Mouse (Mus musculus) layer of hippocampus, postnatal 10 days (tissue): ENCODE measurements at regions not wholly inside any gene's neighbourhood (a gene's known extent, or its start where the extent isn't known, plus 50 kb on each side); places are given as distances from the start of the nearest gene placed in this dataset.
"Not testable (repeated sequence)": the region's sequence is repeated elsewhere in the genome, so short reads cannot be mapped to it uniquely, and the experiment has no call there.

Experiments
- DNase-seq, 2 experiments: peaks; one replicate each; pipeline ENCODE4 v3.0.0; 2021; ENCODE audit warnings: low spot score in 2 of 2

DNA sequence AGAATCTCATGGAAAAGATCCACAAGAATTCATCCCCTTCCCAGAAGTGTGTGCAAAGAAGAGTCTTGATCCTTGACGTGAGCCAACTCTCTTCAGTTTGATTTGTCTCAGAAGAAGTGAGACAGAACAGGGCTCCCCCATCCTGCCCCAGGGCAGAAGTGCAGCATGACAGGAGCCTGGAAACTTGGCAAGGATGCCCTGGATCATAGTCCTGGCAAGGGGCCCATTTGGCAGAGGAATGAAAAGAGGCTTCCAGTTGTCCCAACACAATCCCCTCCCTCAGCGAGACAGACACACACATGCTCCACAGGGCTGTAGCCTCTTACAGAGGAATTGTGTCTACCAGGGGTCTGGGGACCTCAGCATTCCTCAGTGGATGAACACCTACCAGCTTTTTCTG lies 102.7 kb downstream of the Ptpn20 start:
- peak; percentile 72 to 76 for DNase-seq

- DNase-seq, result no peak
Measured at GRCm38 (mm10) chr14:33694224-33694623, 105.2 kb downstream of the Ptpn20 start.

- peak; percentile 86 to 90 for DNase-seq
Measured at GRCm38 (mm10) chr14:33695362-33695982, 106.5 kb downstream of the Ptpn20 start.

DNA sequence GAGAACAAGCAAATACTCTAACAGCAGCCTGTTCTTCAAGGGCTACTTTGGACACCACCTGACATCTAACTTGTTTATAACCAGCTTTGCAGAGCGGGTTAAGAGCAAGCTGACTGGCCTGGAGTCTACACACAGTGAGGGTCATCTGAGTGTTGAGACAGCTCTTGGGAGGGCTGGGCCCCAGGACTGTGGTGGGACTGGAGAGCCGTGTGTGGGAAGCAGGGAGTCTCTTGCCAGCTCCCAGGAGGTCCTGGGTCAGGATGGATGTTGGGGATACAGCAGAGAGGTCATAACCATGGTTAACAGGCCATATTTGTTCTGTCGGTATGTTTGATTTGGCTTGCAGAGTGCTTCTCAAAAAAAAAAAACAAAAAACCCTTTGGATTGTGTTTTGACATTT lies 107.8 kb downstream of the Ptpn20 start:
- DNase-seq, result no peak

DNA sequence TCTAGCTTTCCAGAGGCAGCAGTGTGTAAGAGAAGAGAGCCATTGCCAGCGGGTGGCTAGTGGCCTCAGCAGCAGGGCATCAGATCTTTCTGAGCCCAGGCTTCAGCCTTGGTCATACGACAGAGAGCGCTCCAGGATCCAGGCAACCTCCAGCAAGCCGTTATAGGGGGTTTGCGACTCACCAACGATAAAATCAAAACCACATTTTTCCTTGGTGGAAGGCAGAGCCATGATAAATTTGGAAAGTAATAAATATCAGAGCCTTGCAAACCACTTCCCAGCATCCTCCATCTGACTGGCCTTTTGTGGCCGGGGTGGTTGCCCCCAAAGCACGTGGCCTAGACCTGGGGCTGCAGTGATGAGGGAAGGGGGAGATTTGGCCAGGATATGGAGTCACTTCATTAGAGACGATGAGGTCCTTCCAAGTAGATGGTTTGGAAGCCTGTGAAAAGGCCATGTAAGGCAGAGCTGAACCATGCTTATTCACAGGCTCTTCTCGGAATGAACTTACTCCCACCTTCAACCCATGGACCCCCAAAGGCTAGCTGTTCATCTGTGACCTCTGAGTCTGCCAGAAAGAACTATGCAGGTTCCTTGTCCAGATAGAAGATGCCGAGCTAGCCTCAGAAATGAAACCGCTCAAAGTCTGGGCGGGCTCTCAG lies 110.9 kb downstream of the Ptpn20 start:
- no peak for DNase-seq

DNA sequence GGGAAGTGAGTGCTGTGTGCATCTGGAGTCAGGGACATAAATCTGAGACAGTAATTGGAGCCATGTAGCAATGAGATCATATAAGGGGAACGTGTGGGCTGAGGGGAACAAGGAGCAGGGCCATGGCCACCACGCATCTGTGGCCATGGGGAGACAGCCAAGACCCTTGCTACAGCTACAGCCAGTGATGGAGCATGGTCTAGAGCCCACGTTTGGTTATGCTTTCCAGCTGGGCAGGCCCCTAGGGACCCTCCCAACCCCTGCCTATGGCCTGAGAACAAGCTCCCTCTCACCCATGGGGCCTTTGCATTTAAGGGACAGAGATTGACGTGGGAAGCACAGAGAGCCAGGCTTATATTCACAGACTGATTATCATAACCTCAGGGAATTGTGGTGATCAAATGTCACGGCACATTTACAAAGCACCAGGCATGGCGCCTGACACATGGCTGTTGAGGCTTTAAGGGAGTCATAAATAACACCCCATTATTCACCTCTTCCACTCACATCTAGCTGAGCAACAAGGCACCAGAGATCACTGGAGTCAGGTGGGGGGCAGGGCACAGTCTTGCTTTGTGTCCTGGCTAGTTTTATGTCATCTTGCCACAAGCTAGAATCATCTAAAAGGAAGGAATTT lies 118.8 kb downstream of the Ptpn20 start:
- DNase-seq, result no peak

- DNase-seq, result no peak
Measured at GRCm38 (mm10) chr14:33708298-33708665, 119.3 kb downstream of the Ptpn20 start.

DNA sequence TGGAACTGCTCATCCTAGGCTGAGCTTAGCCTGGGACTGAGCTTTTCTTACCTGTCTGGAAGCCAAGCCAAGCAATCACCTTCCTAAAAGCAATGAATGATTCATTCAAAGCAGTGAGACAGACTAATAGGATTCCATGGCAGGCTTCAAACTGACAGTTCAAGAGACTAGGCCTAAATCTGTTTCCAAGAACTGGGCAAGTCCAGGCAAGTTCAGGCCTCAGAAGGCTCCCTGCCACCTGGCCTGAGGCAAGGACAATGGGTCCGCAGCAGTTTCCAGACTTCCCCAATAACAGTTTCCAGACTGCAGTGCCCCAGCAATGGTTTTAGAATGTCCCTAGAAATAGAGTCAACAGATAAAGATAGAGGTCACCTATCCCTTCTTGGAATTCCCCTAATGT lies 123.5 kb downstream of the Ptpn20 start:
- DNase-seq, result no peak

- no peak for DNase-seq
Measured at GRCm38 (mm10) chr14:33719651-33720050, 130.6 kb downstream of the Ptpn20 start.

DNA sequence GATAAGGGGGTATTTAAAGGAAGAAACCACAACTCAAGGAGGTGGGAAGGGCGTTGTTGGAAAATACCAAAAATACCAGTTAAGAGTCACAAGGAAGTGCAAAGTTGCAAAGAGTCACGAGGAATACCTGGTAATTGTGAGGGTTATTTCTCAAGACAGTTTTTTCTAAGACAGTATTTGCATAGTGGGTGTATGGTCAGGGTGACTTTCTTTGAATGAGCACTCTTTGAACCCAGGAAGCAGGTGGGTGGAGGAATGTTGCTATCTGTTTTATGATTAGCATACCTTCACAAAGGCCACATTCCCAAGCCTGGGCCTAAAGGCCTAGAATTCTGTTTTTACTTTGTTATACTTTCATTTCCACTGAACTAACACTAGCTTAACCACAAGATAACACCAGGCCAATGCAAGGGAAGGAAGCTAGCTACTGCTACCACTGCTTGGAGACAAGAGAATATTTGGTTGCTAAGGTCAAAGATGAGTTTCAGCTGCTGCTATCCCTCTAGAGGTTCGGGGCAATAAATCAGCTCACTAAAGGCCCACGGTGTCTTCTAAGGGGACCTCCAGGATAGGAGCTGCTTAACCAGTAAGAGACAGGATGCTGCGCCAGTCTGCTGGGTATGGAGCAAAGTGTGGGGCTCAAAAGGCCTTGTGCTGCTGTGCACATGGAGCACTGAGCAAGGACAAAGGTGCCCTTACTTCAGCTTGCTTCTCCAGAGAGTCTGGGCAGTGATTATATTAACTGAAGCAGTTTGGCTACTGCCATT lies 133.6 kb downstream of the Ptpn20 start:
- not testable (repeated sequence) for DNase-seq

DNA sequence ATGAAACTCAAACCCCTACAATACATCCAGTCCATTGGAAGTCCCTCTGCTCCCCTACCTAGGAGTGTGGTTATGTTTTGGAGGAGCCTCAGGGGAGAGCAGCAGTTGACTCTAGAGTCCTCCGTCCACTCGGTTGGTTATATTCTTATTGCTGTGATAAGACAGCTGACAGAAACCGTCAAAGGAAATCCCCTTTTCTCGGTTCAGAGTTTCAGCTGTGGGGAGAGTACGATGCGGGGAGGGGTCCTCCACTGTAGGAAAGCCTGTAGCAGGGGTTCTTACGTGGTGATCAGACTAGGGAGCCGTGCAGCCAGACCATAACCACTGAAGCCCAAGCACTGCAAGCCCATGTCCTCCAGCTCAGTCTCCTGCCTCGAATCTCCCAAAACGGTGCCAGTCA lies 137.5 kb downstream of the Ptpn20 start:
- no peak for DNase-seq

DNA sequence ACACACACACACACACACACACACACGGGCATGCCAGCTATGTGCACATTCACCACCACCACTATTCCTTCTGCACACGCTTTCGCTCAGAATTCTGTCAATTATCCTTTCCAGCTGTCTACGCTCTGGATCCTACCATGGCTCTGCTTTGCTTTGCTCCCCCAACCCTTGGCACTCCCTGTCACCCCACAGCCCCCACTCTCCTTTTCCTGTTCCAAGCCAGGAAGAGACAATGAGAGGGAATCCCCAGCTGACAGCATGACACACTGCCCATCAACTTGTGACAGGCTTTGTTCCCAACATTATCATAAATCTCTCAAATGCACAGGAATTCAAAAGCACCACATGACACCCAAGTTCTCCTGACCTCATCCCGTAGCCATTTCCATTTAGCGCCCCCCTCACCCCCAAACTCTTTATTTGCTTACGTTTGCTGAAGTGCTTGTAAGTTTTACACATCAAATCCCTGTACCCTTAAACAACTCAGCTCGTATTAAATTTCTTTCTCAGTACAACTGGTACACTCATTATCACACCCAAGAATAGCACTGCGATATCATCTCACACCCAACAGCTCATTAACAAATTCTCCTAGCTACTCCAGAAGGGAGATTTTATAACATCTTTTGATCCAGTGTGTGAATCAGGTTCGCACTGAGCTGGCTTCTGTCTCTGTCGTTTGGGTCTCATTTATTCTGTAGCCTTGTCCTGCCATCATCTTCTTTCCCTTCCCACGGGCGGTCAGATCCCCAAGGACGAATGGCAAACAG lies 140.3 kb downstream of the Ptpn20 start:
- DNase-seq, result no peak

- no peak for DNase-seq
Measured at GRCm38 (mm10) chr14:33732698-33733097, 143.7 kb downstream of the Ptpn20 start.

GRCm38 (mm10) chr14:33734446-33735043 lies 145.5 kb downstream of the Ptpn20 start:
- peak; percentile 55 to 67 for DNase-seq

DNA sequence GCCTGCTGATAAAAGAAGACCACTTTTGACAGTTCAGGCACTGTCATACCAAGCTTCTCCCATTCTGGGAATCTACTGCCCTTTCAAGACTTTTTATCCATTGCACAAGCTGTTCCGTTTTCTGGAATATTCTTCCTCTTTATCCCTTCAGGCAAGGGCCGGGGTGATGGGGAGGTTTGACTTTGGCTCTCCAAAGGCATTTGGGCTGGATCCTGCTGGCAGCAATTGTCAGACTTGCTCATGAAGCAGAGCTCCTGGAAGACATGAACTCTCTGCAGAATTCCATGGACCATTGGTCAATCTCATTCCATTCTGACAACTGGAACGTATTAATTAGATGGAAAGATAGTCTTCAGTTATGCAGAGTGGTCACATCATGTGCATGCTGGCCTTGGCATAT lies 146.6 kb downstream of the Ptpn20 start:
- DNase-seq, result no peak

DNA sequence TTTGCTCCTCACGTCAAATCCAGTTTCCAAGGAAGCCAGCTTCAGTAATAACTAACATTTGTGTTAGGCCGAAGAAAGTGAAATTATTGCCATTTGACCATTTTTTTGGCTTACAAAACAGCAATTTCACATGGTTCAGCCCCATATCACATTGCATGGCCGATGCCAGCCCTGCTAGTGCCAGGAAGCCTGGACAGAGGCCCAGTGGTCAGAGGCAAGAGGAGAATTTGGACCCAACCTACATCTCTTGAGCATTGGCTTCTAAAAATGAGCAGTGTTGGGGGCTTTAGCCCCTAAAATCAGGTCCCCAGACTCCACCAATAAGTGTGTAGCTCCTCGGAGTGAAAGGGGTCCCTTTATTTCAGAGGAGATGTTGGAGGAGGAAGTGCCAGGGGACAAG lies 157.2 kb downstream of the Ptpn20 start:
- DNase-seq, result peak in 1 of 2 experiments; percentile 28

- DNase-seq, result no peak
Measured at GRCm38 (mm10) chr14:33759656-33760055, 163.7 kb upstream of the Gdf10 start.

GRCm38 (mm10) chr14:33763641-33764046 lies 159.7 kb upstream of the Gdf10 start:
- DNase-seq, result no peak

DNA sequence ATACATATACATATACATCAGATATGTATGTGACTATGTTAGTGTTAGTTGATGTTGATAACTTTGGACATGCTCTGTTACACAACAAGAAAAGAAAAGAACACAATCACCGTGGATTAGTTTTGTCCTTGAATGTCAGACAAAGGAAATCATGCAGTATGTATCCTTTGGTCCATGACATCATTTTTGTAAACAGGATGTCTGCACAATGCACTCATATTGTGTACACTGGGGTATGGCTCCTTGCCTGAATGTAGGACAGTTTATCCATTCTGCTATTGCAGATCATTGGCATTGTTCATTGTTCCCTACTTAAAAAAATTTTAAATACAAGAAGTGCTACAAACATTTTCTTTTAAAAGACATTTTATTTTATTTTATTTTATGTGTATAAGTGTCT lies 157.6 kb upstream of the Gdf10 start:
- no peak for DNase-seq

GRCm38 (mm10) chr14:33772374-33772773 lies 151.0 kb upstream of the Gdf10 start:
- DNase-seq, result no peak

DNA sequence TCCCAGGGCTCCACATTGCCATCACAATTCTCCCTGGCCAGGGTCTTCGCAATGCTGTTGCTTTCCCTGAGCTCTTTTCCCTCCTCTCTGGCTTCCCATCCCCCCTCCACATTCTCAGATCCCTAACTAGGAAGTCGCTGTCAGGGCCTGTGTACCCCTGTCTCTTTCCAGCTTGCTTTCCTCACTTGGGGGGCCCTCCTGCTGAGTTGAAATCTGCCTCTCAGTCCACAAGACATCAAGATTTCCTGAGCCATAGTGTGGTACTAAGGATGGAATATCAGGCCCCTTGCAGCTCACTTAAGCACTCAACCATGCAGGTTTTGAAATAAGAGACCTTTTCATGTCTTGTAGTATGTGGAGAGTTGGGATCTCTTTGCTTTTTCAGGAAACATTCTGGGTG lies 133.8 kb upstream of the Gdf10 start:
- DNase-seq, result no peak
